Mouse (Mus musculus): ENCODE results near the gene Ddx58. TPM values are rescaled to one million over a fixed set of nuclear protein-coding genes. Genes with fewer than 3 reads are reported as not detected.

The Ddx58 gene
- total RNA-seq, 4 experiments from 2014 or later, result 34.0 to 40.5 (median 37.5) TPM

DNA sequence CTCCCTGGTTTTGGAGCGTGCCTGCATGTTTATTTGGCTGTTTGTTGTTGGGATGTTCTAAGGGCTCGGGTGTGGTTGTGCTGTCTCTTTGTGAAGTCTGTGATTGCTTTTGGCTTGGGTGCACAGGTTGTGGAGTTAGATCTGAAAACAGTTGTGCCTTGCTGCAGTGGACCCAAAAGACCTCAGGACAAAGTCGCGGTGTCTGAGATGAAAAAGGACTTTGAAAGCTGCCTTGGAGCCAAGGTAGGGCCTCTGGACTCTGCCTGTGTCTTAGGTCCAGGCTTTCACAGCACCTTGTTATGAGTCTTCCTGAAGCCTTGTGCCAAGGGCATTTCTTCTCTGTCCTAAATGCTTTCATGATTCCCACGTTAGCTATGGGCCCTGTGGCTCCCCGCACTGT, 59.6 kb downstream of the Ddx58 start:
- DNase-seq, result no peak

DNA sequence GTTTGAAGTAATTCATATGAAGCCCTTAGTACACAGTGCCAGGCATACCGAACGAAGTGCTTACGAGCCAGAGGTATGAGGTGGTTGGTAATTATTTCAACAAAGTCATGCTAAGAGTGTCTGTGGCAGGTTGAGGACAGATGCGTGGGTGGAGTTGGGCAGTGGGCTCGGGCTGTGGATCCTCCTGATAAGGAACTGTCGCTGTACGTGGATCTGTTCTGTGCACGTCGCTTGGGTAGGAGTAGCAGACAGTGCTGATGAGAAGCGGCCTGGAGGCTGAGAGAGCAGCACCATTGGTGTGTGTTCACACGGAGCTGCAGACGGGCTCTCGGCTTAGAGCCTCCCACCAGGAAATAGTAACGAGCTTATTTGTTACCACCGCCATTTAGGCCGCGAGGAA, 61.0 kb downstream of the Ddx58 start:
- no peak for DNase-seq

- DNase-seq, result no peak
Observed at GRCm38 (mm10) chr4:40174321-40174720, 65.3 kb downstream of the Ddx58 start.

DNA sequence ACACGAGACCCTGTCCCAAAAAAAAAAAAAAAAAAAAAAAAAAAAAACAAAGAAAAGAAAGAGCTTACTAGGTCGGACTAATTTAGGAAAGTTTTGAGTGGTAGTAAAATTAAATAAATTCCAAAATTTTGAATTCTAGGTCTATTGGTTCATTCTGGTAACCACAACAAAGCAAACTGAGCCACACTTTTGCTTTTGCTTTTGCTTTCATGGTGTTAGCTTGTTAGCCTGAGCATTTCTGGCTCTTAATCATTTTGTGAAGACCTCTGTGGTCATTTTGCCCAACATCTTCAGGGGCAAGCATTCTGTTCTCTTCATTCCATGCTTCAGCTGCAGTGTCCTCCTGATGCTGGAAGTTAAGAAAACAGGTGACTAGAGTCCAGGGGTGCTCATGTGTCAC, 67.3 kb downstream of the Ddx58 start:
- no peak for DNase-seq

GRCm38 (mm10) chr4:40171477-40171876, 68.2 kb downstream of the Ddx58 start:
- DNase-seq, result no peak

GRCm38 (mm10) chr4:40163646-40164045, 76.0 kb downstream of the Ddx58 start:
- no peak for DNase-seq

GRCm38 (mm10) chr4:40160591-40161434, 78.8 kb downstream of the Ddx58 start:
- DNase-seq, result no peak

GRCm38 (mm10) chr4:40158224-40158540, 81.4 kb downstream of the Ddx58 start:
- DNase-seq, result no peak

- DNase-seq, result no peak
Observed at GRCm38 (mm10) chr4:40157500-40158223, 82.0 kb downstream of the Ddx58 start.

DNA sequence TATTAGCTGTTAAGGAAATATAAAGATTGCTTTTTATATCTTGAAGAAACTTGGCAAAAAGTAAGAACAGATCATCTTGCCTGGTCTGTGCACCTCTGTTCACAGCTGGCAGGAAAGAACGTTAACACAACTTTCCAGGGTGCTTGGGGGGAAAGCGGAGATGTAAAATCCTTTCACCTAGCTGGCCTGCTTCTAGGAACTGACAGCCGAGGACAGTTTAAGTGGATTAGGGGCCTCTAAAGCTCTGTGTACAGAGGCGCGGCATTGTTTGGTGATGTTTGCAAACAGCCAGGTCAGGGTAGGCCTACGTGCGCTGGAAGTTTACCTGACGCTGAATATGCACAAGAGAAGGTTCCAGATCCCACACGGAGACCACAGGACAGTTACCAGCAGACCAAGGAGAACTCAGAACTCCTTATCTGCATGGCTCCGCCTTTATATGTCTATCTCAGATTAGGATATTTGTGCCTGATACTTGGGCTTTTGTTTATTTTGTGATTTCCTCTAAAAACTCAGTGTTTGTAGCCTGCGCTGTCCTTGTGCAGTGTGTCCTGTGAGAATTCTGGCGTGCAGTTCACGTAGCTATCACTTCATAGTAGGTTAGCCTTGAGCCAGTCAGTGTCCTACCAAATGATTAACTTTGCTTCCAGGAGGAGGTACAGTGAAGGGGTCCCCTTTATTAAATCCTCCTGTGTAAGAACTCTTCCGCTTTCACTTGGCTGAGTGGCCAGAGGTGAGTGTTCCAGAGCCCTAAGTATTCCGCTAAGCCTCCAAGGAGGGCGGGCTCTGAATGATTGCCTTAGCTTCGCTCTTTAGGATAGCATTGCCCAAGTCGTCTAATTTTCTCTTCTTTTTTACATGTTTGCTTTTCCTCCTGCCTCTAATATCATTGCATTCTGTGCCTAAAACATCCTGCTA, 82.8 kb downstream of the Ddx58 start:
- DNase-seq, result no peak

- peak; percentile 84 for DNase-seq
Observed at GRCm38 (mm10) chr4:40156153-40156552, 83.5 kb downstream of the Ddx58 start.

DNA sequence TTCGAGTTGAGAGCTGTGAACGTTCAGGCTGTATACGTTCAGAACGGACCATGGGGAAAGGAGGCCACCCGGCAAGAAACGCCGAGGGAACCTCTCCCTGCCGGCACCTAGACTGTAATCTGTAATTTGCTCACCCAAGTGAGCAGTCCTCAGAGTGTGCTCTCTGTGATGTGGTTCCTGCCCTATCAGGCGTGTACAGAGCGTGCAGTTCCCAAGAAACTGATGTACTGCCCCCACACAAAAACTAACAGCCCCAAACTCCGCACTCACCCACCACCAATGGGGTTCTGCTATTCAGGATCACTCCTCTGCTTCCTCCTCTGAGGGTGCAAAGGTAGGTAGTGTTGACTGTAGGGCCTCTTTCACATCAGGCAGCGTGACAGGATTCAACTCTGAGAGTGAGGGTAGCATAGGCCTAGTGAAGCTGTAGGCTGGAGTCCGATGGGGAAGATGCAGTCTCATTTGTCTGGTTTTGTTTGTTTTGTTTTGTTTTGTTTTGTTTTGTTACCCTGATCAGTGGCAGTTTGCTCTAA, 84.1 kb downstream of the Ddx58 start:
- no peak for DNase-seq

- no peak for DNase-seq
Observed at GRCm38 (mm10) chr4:40154751-40155150, 84.9 kb downstream of the Ddx58 start.

Other genes starting within 250 kb of the Ddx58 start
- 100 to 1,000 TPM in 2 of 4 experiments, 10 to 100 TPM in 2; 76.7 to 161 (median 113) TPM for gene Aco1, start 96.7 kb downstream of the Ddx58 start, total RNA-seq (2022)
- gene Smim27, start 29.8 kb upstream of the Ddx58 start, total RNA-seq (2022), result 10 to 100 TPM; 39.1 to 77.7 (median 55.6) TPM
- 10 to 100 TPM; 29.0 to 30.4 (median 29.9) TPM for gene Topors, start 30.0 kb upstream of the Ddx58 start, total RNA-seq (2022)
- gene Ndufb6, start 39.6 kb upstream of the Ddx58 start, total RNA-seq (2022), result 100 to 1,000 TPM; 151 to 218 (median 179) TPM
- gene Tmem215, start 232.4 kb upstream of the Ddx58 start, total RNA-seq (2022), result not detected

Data from adrenal gland, adult 8-10 months (tissue).